Mouse (Mus musculus) lung, embryonic 16.5 days (tissue): ENCODE data around the gene Tmprss9. TPM values are rescaled to one million over a fixed set of nuclear protein-coding genes. Genes with fewer than 3 reads are reported as not detected.

Experiments used
- ATAC-seq: fragments of 200-750 bp; cut with Nextera tagmentation; 2 replicates; pipeline ENCODE4 v1.8.0; 2017; ENCODE audit warnings: low read depth, mild to moderate bottlenecking, moderate library complexity
- H3K27ac ChIP-seq: fragments of 300-500 bp; sonication (generic); 2 replicates; pipeline ENCODE4 v1.5.1; 2014; ENCODE audit warnings: mild to moderate bottlenecking, control low read depth, low read length
- H3K27me3 ChIP-seq: fragments of 300-500 bp; sonication (generic); 2 replicates; pipeline ENCODE4 v1.6.1; 2014; ENCODE audit warnings: low read depth, low read length, mixed read lengths; ENCODE audit not compliant: control insufficient read depth, insufficient read depth
- H3K36me3 ChIP-seq: fragments of 300-500 bp; sonication (generic); 2 replicates; pipeline ENCODE4 v1.6.1; 2014; ENCODE audit warnings: low read length; ENCODE audit not compliant: control insufficient read depth, insufficient read depth
- H3K4me1 ChIP-seq: fragments of 300-500 bp; sonication (generic); replicated peaks from 2 replicates; pipeline ENCODE4 v1.6.1; 2014; ENCODE audit warnings: low read length, mixed read lengths; ENCODE audit not compliant: control insufficient read depth, insufficient read depth
- H3K4me2 ChIP-seq: fragments of 300-500 bp; sonication (generic); 2 replicates; pipeline ENCODE4 v1.6.1; 2014; ENCODE audit warnings: low read depth, low read length, control low read depth
- H3K4me3 ChIP-seq: fragments of 300-500 bp; sonication (generic); 2 replicates; pipeline ENCODE4 v1.5.1; 2014; ENCODE audit warnings: mild to moderate bottlenecking, low read length, control low read depth
- H3K9ac ChIP-seq: fragments of 300-500 bp; sonication (generic); 2 replicates; pipeline ENCODE4 v1.6.1; 2014; ENCODE audit warnings: low read length, control low read depth
- H3K9me3 ChIP-seq: fragments of 300-500 bp; sonication (generic); 2 replicates; pipeline ENCODE4 v1.6.1; 2016; ENCODE audit warnings: low read length; ENCODE audit not compliant: control insufficient read depth
- WGBS: fragments of 180-500 bp; shearing (Covaris S2); extraction: QIAGEN DNeasy Blood & Tissue Kit; methylation state at CpG from one replicate; pipeline ENCODE4 v1.1.7; 2014; 5-methylcytosine and 5-hydroxymethylcytosine counted together
- microRNA counts: library from miRNA; unstranded; fragments of <30 nt; microRNA quantifications from one replicate; lab custom pipeline; 2016
- microRNA-seq: library from miRNA; unstranded; fragments of <30 nt; microRNA quantifications from one replicate; pipeline ENCODE4, GENCODE M21; 2016
- polyA plus RNA-seq: library from polyadenylated mRNA; unstranded; fragments of >200 nt; fragmentation: Nextera tagmentation; extraction: Ambion mirVana; gene quantifications from 2 replicates; pipeline ENCODE4 v1.2.1, GENCODE M21; 2015

The Tmprss9 gene
- polyA plus RNA-seq, 1 experiment from 2014 or later: not detected

DNA sequence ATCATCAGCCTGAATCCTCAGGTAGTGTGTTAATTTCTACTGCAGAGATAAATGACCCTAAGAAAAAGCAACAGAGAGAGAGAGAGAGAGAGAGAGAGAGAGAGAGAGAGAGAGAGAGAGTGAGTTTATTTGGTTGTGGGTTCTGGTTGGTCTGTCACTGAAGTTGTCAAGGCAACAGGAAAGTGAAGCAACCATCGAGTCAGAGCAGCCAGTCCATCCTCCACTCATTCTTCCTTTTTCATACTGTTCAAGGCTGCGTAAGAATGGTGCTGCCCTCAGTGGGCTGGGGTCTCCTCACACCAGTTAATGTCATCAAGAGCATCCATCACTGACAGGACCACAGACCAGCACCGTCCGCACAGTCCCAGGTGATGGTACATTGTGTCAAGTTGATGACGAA lies 72.6 kb downstream of the Tmprss9 start:
- H3K4me1 ChIP-seq: peaks cover 42% of the 10 kb centered on the region
- no peaks in the 10 kb centered on the region for H3K36me3 ChIP-seq
- no peaks in the 10 kb centered on the region for H3K27me3 ChIP-seq
- no peak overlapping the region for H3K4me2 ChIP-seq
- no peaks in the 10 kb centered on the region for H3K9me3 ChIP-seq
- 68% methylated on average over 5 of the region's 5 CpGs for WGBS
- H3K27ac ChIP-seq: no peak overlapping the region
- H3K9ac ChIP-seq: no peak overlapping the region
- H3K4me3 ChIP-seq: no peak overlapping the region
- no peak for ATAC-seq

DNA sequence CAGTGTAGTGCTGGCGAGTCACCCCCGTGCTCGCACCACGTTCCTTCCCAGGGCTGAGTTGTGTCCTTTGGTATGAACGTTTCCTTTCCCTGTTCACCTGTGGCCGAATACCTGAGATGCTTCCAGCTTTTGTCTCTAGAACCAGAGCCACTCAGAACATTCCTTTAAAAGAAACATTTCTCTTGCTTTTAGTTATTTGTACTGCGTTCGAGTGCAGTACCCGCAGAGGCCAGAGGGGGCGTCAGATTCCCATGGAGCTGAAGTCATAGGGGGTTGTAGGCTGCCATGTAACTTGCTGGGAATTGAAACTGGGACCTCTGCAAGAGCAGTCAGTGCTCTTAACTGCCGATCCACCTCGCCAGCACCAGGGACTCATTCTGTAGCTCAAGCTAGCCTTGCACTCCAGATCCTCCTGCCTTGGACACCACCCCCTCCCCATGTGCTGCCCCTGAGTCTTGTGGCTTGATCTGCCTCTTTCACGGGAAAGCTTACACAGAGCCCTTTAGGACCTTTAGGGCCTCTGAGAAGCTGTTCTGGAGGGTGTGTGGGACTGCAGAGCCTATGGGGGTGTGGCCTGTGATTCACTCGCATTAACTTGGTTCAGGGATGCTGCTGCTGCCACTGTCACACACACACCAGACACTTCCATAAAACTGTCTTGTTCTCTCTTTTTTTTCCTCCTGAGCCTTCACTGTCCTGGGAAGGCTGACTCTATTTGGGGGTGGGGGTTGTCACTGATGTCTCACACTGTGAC lies 75.2 kb downstream of the Tmprss9 start:
- Histone ChIP-seq H3K27ac (peak overlapping the region; percentile 20; the same call in 1 of the 2 replicates), H3K9me3 (no peaks in the 10 kb centered on the region), H3K27me3 (no peaks in the 10 kb centered on the region), H3K4me3 (no peak overlapping the region), H3K4me1 (peaks cover 20% of the 10 kb centered on the region), H3K4me2 (no peak overlapping the region), H3K9ac (no peak overlapping the region), H3K36me3 (no peaks in the 10 kb centered on the region)
- no peak for ATAC-seq
- WGBS: 56% methylated on average over 14 of the region's 14 CpGs

DNA sequence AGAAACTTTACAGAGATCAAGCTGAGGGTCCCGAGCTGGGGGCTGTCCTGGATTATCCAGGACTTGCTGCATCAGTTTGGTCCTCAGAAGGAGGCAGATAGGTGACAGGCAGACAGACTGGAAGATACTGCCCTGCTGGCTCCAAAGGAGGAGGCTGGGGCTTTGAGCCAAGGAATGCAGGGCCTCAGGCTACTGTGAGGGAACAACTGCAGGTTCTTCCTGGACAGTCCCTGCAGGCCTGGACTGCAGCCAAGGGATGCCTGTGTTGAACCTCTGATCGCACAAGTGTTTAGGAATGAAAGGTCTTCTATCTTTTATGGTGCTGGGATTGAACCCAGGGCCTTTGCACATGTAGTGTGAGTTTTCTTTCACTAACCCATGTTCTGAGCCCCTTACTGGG lies 76.2 kb downstream of the Tmprss9 start:
- WGBS: 19% methylated on average over 2 of the region's 2 CpGs
- H3K9ac ChIP-seq: 0 out of 2 replicates have a peak overlapping the region, but pooled peaks have one; percentile 3
- no peak overlapping the region for H3K4me3 ChIP-seq
- H3K4me2 ChIP-seq: no peak overlapping the region
- H3K27me3 ChIP-seq: no peaks in the 10 kb centered on the region
- peaks cover 20% of the 10 kb centered on the region for H3K4me1 ChIP-seq
- ATAC-seq: peak; percentile 50; the same call in 1 of the 2 replicates
- peak overlapping the region; percentile 62 for H3K27ac ChIP-seq
- H3K36me3 ChIP-seq: no peaks in the 10 kb centered on the region
- no peaks in the 10 kb centered on the region for H3K9me3 ChIP-seq

DNA sequence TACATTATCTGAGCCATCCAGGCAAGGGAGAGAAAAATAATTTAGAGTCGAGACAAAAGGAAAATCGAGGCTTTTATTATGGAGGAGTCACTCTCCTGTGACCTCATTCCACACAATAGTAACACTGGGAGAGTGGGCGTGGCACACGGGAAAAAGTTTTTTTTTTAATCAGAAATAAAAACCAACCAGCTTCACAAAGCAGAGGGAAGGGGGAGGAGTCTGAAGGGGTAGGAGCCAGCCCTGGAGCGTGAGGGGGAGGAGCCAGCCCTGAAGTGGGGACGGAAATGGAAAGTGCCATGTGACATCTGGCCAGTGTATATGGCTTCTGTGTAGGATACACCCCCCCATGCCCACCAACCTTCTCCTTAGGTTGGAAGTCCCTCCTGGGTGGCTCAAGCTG lies 76.9 kb downstream of the Tmprss9 start:
- Histone ChIP-seq H3K27me3 (no peaks in the 10 kb centered on the region), H3K4me3 (no peak overlapping the region), H3K4me1 (peaks cover 20% of the 10 kb centered on the region), H3K9ac (no peak overlapping the region), H3K4me2 (no peak overlapping the region), H3K27ac (peak overlapping the region; percentile 62), H3K9me3 (no peaks in the 10 kb centered on the region), H3K36me3 (no peaks in the 10 kb centered on the region)
- WGBS: 20% methylated on average over 6 of the region's 6 CpGs
- peak; percentile 73 for ATAC-seq

DNA sequence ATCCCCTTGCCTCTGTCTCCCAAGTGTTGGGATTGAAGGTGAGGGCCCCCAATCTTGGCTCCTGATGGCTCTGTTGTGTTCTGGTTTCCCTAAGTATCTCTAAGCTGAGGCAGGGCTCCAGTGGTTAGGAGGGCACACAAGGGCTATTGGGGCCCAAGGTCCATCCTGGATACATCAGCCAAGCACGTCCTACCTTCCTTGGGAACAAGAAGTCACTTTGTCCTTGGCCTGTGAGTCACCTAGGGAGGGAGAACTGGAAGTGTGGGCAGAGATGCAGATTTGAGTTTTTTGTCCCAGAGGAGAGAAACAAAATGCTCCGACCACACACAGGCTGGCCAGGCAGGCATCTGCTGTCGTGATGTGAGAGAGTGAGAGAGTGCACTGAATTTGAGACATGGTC lies 77.4 kb downstream of the Tmprss9 start:
- Histone ChIP-seq H3K4me2 (no peak overlapping the region), H3K9me3 (no peaks in the 10 kb centered on the region), H3K27me3 (no peaks in the 10 kb centered on the region), H3K36me3 (no peaks in the 10 kb centered on the region), H3K27ac (no peak overlapping the region; the same call in 1 of the 2 replicates), H3K9ac (no peak overlapping the region), H3K4me3 (no peak overlapping the region), H3K4me1 (peaks cover 20% of the 10 kb centered on the region)
- WGBS: 69% methylated on average over 3 of the region's 3 CpGs
- no peak for ATAC-seq

MicroRNAs within 50 kb of the gene (microRNA counts, 519-probe panel; counts per million panel counts)
- not detected for microRNA mmu-miR-1982 (lab: Ali Mortazavi, UCI)

Small RNA genes lying within 50 kb of the gene (microRNA-seq; reads per million reads assigned to microRNA genes)
- 1.2 reads per million for gene Mir1982

Other genes starting within 250 kb of the Tmprss9 start
- 20.6 and 38.4 TPM in 2 replicates for gene Csnk1g2, start 249.0 kb upstream of the Tmprss9 start, polyA plus RNA-seq
- gene Btbd2, start 214.8 kb upstream of the Tmprss9 start, polyA plus RNA-seq: 15.3 and 33.2 TPM in 2 replicates
- gene Mknk2, start 193.7 kb upstream of the Tmprss9 start, polyA plus RNA-seq: 66.3 and 82.1 TPM in 2 replicates
- gene Mob3a, start 169.9 kb upstream of the Tmprss9 start, polyA plus RNA-seq: 42.3 and 45.7 TPM in 2 replicates
- 23.6 and 26.8 TPM in 2 replicates for gene Izumo4, start 169.7 kb upstream of the Tmprss9 start, polyA plus RNA-seq
- gene Ap3d1, start 129.6 kb upstream of the Tmprss9 start, polyA plus RNA-seq: 59.6 and 59.9 TPM in 2 replicates
- gene Dot1l, start 116.6 kb upstream of the Tmprss9 start, polyA plus RNA-seq: 15.4 and 17.5 TPM in 2 replicates
- gene Sf3a2, start 73.7 kb upstream of the Tmprss9 start, polyA plus RNA-seq: 60.9 and 75.7 TPM in 2 replicates
- 92.7 and 100 TPM in 2 replicates for gene Plekhj1, start 73.2 kb upstream of the Tmprss9 start, polyA plus RNA-seq
- gene Amh, start 66.6 kb upstream of the Tmprss9 start, polyA plus RNA-seq: 0.13 TPM in 1 of 2 replicates, not detected in the other
- gene Jsrp1, start 58.4 kb upstream of the Tmprss9 start, polyA plus RNA-seq: 1.3 and 2.6 TPM in 2 replicates
- 1,799 and 1,972 TPM in 2 replicates for gene Oaz1, start 45.2 kb upstream of the Tmprss9 start, polyA plus RNA-seq
- 0.15 and 0.44 TPM in 2 replicates for gene Lingo3, start 27.8 kb upstream of the Tmprss9 start, polyA plus RNA-seq
- 193 and 234 TPM in 2 replicates for gene Lsm7, start 16.6 kb upstream of the Tmprss9 start, polyA plus RNA-seq
- 43.0 and 43.2 TPM in 2 replicates for gene Sppl2b, start 16.6 kb upstream of the Tmprss9 start, polyA plus RNA-seq
- 284 and 297 TPM in 2 replicates for gene Timm13, start 29.1 kb downstream of the Tmprss9 start, polyA plus RNA-seq
- 52.6 and 52.7 TPM in 2 replicates for gene Lmnb2, start 46.4 kb downstream of the Tmprss9 start, polyA plus RNA-seq
- gene Gadd45b, start 58.2 kb downstream of the Tmprss9 start, polyA plus RNA-seq: 57.3 and 63.6 TPM in 2 replicates
- 5.1 and 5.7 TPM in 2 replicates for gene Gng7, start 143.1 kb downstream of the Tmprss9 start, polyA plus RNA-seq
- gene Diras1, start 153.8 kb downstream of the Tmprss9 start, polyA plus RNA-seq: 0.11 and 0.72 TPM in 2 replicates
- 19.4 and 20.8 TPM in 2 replicates for gene Slc39a3, start 165.6 kb downstream of the Tmprss9 start, polyA plus RNA-seq
- gene Sgta, start 188.3 kb downstream of the Tmprss9 start, polyA plus RNA-seq: 183 and 187 TPM in 2 replicates
- gene Thop1, start 198.2 kb downstream of the Tmprss9 start, polyA plus RNA-seq: 44.2 and 45.0 TPM in 2 replicates
- 0.34 and 1.0 TPM in 2 replicates for gene Creb3l3, start 227.0 kb downstream of the Tmprss9 start, polyA plus RNA-seq
- gene Map2k2, start 234.1 kb downstream of the Tmprss9 start, polyA plus RNA-seq: 144 and 151 TPM in 2 replicates